Mouse (Mus musculus) CD4-positive naive resting alpha-beta T cell, adult 76 days (primary cell): ENCODE measurements around the gene Rnf34. TPM values are rescaled to one million over a fixed set of nuclear protein-coding genes. Genes with fewer than 3 reads are reported as not detected.

ENCODE experiments used
- total RNA-seq: library from RNA; stranded (reverse); gene quantifications from one replicate; pipeline ENCODE4 v1.2.4, GENCODE M21; 2023

The Rnf34 gene
- total RNA-seq: 28.2 TPM

GRCm38 (mm10) chr5:122849521-122850318 is at the start of gene Rnf34:
Gene Rnf34, plus strand, starts transcription at chr5:122850048.

GRCm38 (mm10) chr5:122820777-122821523 is 28.9 kb upstream of the Rnf34 start, which contains the start of gene Anapc5:
Gene Anapc5, minus strand, starts transcription at chr5:122821339.

Other genes starting within 250 kb of the Rnf34 start
- gene Ift81, start 235.5 kb upstream of the Rnf34 start, total RNA-seq: 7.5 TPM
- 12.9 TPM for gene P2rx7, start 206.1 kb upstream of the Rnf34 start, total RNA-seq
- gene P2rx4, start 142.5 kb upstream of the Rnf34 start, total RNA-seq: 98.4 TPM
- gene Camkk2, start 70.6 kb upstream of the Rnf34 start, total RNA-seq: 29.4 TPM
- gene Anapc5, start 28.7 kb upstream of the Rnf34 start, total RNA-seq: 238 TPM
- gene Kdm2b, start 139.8 kb downstream of the Rnf34 start, total RNA-seq: 87.6 TPM
- 85.6 TPM for gene Orai1, start 165.0 kb downstream of the Rnf34 start, total RNA-seq
- not detected for gene Morn3, start 197.0 kb downstream of the Rnf34 start, total RNA-seq
- 7.9 TPM for gene Tmem120b, start 218.4 kb downstream of the Rnf34 start, total RNA-seq